Mouse (Mus musculus) CH12.LX (cell line): ENCODE data around the gene Fez2.

Source experiments
- BHLHE40 ChIP-seq: IDR thresholded peaks from 2 replicates; pipeline ENCODE4 v1.6.1; 2011; ENCODE audit warnings: mild to moderate bottlenecking, low read depth, low read length, improper control_type of control experiment
- MAX ChIP-seq: IDR thresholded peaks from 2 replicates; pipeline ENCODE4 v1.6.1; 2011; ENCODE audit warnings: low read length, improper control_type of control experiment
- POLR2A ChIP-seq: IDR thresholded peaks from 2 replicates; pipeline ENCODE4 v1.6.1; 2011; ENCODE audit warnings: low read depth, mild to moderate bottlenecking, improper control_type of control experiment, low read length
- TCF12 ChIP-seq: IDR thresholded peaks from 2 replicates; pipeline ENCODE4 v1.6.1; 2014; ENCODE audit warnings: low read depth, mild to moderate bottlenecking, inconsistent platforms, low read length, improper control_type of control experiment
- USF1 ChIP-seq: IDR thresholded peaks from 2 replicates; pipeline ENCODE4 v1.6.1; 2014; ENCODE audit warnings: low read depth, mild to moderate bottlenecking, inconsistent platforms, low read length, improper control_type of control experiment
- ZC3H11A ChIP-seq: IDR thresholded peaks from 2 replicates; pipeline ENCODE4 v1.6.1; 2012; ENCODE audit warnings: low read depth, mild to moderate bottlenecking, inconsistent platforms, low read length, improper control_type of control experiment
- ZNF384 ChIP-seq: IDR thresholded peaks from 2 replicates; pipeline ENCODE4 v1.6.1; 2012; ENCODE audit warnings: low read depth, low read length, improper control_type of control experiment, inconsistent platforms

GRCm38 (mm10) chr17:78364555-78365302, 53.2 kb downstream of the Fez2 start:
- TF ChIP-seq BHLHE40 (peak; percentile 53), USF1 (no peak), ZNF384 (no peak), MAX (no peak), ZC3H11A (no peak), POLR2A (no peak), TCF12 (no peak)
